Mouse (Mus musculus) lung, adult 2 months (tissue): ENCODE measurements around the gene Slc29a3. TPM values are rescaled to one million over a fixed set of nuclear protein-coding genes. Genes with fewer than 3 reads are reported as not detected.

Experiments
- DNase-seq: peaks from one replicate; pipeline ENCODE4 v3.0.0; 2022
- H3K4me1 ChIP-seq: fragments of 200-500 bp; 2 replicates; pipeline ENCODE4 v1.6.1; 2011; ENCODE audit warnings: low read length; ENCODE audit not compliant: control insufficient read depth, insufficient read depth
- H3K4me3 ChIP-seq: fragments of 200-500 bp; replicated peaks from 2 replicates; pipeline ENCODE3; 2011; ENCODE audit warnings: low read depth, mild to moderate bottlenecking, control low read depth, low read length; ENCODE audit errors: extremely low read depth
- CTCF ChIP-seq: fragments of 200-500 bp; IDR thresholded peaks from 2 replicates; pipeline ENCODE4 v1.5.1; 2011; ENCODE audit warnings: mild to moderate bottlenecking, low read length, control low read depth; ENCODE audit not compliant: insufficient read depth
- POLR2A ChIP-seq: fragments of 200-500 bp; IDR thresholded peaks from 2 replicates; pipeline ENCODE4 v1.6.1; 2011; ENCODE audit warnings: low read depth, mild to moderate bottlenecking, control low read depth, low read length, borderline replicate concordance; ENCODE audit errors: extremely low read depth
- WGBS: fragments of 180-500 bp; shearing (Covaris S2); methylation state at CpG from one replicate; pipeline ENCODE4 v1.1.7; 2018; 5-methylcytosine and 5-hydroxymethylcytosine counted together
- polyA plus RNA-seq: library from polyadenylated mRNA; depleted of rRNA; stranded (reverse); fragments of >200 nt; gene quantifications from 2 replicates; pipeline ENCODE4 v1.2.3, GENCODE M21; 2012; rRNA removed

Slc29a3 gene
- polyA plus RNA-seq, 1 experiment, result 10.0 TPM

GRCm38 (mm10) chr10:60687011-60687776, 65.4 kb downstream of the Slc29a3 start:
- WGBS, result under 1% methylated on average over 76 of the region's 76 CpGs
- TF ChIP-seq CTCF, result no peak
- no peak for TF ChIP-seq POLR2A
- peak; percentile 29 for DNase-seq
- Histone ChIP-seq H3K4me1 (no peaks in the 10 kb centered on the region), H3K4me3 (peak overlapping the region; percentile 29)

GRCm38 (mm10) chr10:60686641-60686975, 66.0 kb downstream of the Slc29a3 start:
- WGBS, result 1% methylated on average over 37 of the region's 37 CpGs
- Histone ChIP-seq H3K4me3 (no peak overlapping the region), H3K4me1 (no peaks in the 10 kb centered on the region)
- no peak for DNase-seq
- TF ChIP-seq POLR2A (no peak), CTCF (no peak)

- no peak for TF ChIP-seq CTCF
- TF ChIP-seq POLR2A, result no peak
- no peak for DNase-seq
- no peaks in the 10 kb centered on the region for H3K4me1 ChIP-seq
- WGBS, result 6% methylated on average over 50 of the region's 50 CpGs
- H3K4me3 ChIP-seq, result no peak overlapping the region
Measured at GRCm38 (mm10) chr10:60685764-60686640, 66.6 kb downstream of the Slc29a3 start.

- no peak for DNase-seq
- TF ChIP-seq CTCF (no peak), POLR2A (no peak)
- Histone ChIP-seq H3K4me1 (no peaks in the 10 kb centered on the region), H3K4me3 (no peak overlapping the region)
- WGBS, result 85% methylated on average over 3 of the region's 3 CpGs
Measured at GRCm38 (mm10) chr10:60678926-60679325, 73.7 kb downstream of the Slc29a3 start.

GRCm38 (mm10) chr10:60677319-60677718, 75.3 kb downstream of the Slc29a3 start:
- Histone ChIP-seq H3K4me3 (no peak overlapping the region), H3K4me1 (no peaks in the 10 kb centered on the region)
- no peak for DNase-seq
- TF ChIP-seq CTCF, result no peak
- no peak for TF ChIP-seq POLR2A
- WGBS, result 65% methylated on average over 4 of the region's 4 CpGs

DNA sequence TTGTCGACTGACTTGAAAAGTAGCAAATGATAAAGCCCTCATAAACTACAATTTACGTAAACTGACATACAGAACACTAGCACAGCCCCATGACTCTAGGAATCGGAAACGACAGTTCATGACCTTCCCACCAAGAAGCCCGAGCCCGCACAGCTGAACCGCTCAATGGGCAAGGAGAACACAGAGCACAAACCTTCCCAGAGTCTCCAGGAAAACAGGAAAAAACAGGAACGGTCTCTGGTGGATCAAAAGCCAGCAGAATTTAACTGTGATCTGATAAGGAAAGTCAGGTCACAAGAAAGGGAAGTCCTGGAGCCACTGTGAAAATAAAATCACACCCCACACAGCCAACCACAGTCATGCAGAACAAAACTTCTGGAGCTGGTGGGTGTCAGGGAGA, 82.4 kb downstream of the Slc29a3 start:
- WGBS, result 40% methylated on average over 8 of the region's 8 CpGs
- DNase-seq, result no peak
- TF ChIP-seq CTCF, result no peak
- no peak for TF ChIP-seq POLR2A
- Histone ChIP-seq H3K4me3 (no peak overlapping the region), H3K4me1 (no peaks in the 10 kb centered on the region)

GRCm38 (mm10) chr10:60668591-60668990, 84.0 kb downstream of the Slc29a3 start:
- DNase-seq, result no peak
- no peak for TF ChIP-seq CTCF
- TF ChIP-seq POLR2A, result no peak
- Histone ChIP-seq H3K4me1 (no peaks in the 10 kb centered on the region), H3K4me3 (no peak overlapping the region)
- 75% methylated on average over 3 of the region's 3 CpGs for WGBS

Other genes with a start within 250 kb of the Slc29a3 start
- 0.50 and 0.78 TPM in 2 replicates for gene Cdh23, start 56.3 kb downstream of the Slc29a3 start, polyA plus RNA-seq
- gene Unc5b, start 78.8 kb upstream of the Slc29a3 start, polyA plus RNA-seq, result 13.4 and 16.8 TPM in 2 replicates